Mouse (Mus musculus) urinary bladder, postnatal 0 days (tissue): ENCODE measurements around the gene Msmb. TPM values are rescaled to one million over a fixed set of nuclear protein-coding genes. Genes with fewer than 3 reads are reported as not detected.

ENCODE experiments used
- polyA plus RNA-seq: library from polyadenylated mRNA; unstranded; fragments of >200 nt; fragmentation: Nextera tagmentation; extraction: Ambion mirVana; gene quantifications from 2 replicates; pipeline ENCODE4 v1.2.1, GENCODE M21; 2015

Gene Msmb
- not detected in 2 replicates for polyA plus RNA-seq

DNA sequence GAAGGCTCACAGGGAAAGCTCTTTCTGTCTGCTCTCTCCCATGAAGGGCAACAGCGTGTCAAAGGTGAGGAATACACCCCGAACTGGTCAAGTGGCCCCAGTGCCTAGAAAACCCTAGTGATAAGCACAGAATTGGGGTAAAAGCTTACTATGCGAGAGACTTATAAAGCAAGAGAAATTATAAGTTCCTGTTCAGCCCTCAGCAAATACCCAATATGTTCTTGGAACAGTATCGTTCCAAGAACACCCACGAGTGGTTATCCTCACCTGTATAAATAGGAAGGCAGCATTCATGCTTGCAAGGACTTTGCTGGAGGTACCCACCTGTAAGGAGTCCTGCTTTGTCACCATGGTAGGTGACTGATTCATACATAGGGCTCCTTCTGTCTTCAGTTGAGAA is at the start of gene Msmb:
TSS of gene Msmb (plus strand) at position 301 of the 400 bp plus-strand sequence.

GRCm38 (mm10) chr14:32159690-32160246 is 17.9 kb downstream of the Msmb start, which contains the start of gene Ncoa4:
Gene Ncoa4, plus strand, starts transcription at chr14:32159865.

GRCm38 (mm10) chr14:32201791-32202451 is 60.1 kb downstream of the Msmb start, which contains the start of the genes Timm23 and Parg:
Gene Timm23, minus strand, starts transcription at chr14:32201898.
Gene Parg, plus strand, starts transcription at chr14:32201949.

Other genes with a start within 250 kb of the Msmb start
- 1.1 and 1.2 TPM in 2 replicates for gene Galnt15, start 113.0 kb upstream of the Msmb start, polyA plus RNA-seq
- 15.4 and 20.1 TPM in 2 replicates for gene Oxnad1, start 56.6 kb upstream of the Msmb start, polyA plus RNA-seq
- 78.2 and 83.4 TPM in 2 replicates for gene Dph3, start 56.3 kb upstream of the Msmb start, polyA plus RNA-seq
- gene Ncoa4, start 17.8 kb downstream of the Msmb start, polyA plus RNA-seq, result 119 and 121 TPM in 2 replicates
- gene Timm23, start 59.9 kb downstream of the Msmb start, polyA plus RNA-seq, result 191 and 204 TPM in 2 replicates
- gene Parg, start 59.9 kb downstream of the Msmb start, polyA plus RNA-seq, result 16.8 and 19.2 TPM in 2 replicates
- gene Ogdhl, start 180.0 kb downstream of the Msmb start, polyA plus RNA-seq, result 0.73 and 0.76 TPM in 2 replicates
- gene 1700024G13Rik, start 246.4 kb downstream of the Msmb start, polyA plus RNA-seq, result not detected in 2 replicates